Mouse (Mus musculus) kidney, postnatal 0 days (tissue): ENCODE data around the gene Pnldc1. TPM values are rescaled to one million over a fixed set of nuclear protein-coding genes. Genes with fewer than 3 reads are reported as not detected.

Experiments used
- ATAC-seq: fragments of 200-750 bp; cut with Nextera tagmentation; replicated peaks from 2 replicates; pipeline ENCODE4 v1.8.0; 2017; ENCODE audit warnings: low read depth, moderate number of reproducible peaks, moderate TSS enrichment, moderate library complexity; ENCODE audit not compliant: low FRiP score
- DNase-seq: peaks from one replicate; pipeline ENCODE4 v3.0.0-alpha.2; 2016; ENCODE audit warnings: low spot score
- H3K27ac ChIP-seq: fragments of 300-500 bp; sonication (generic); 2 replicates; pipeline ENCODE4 v1.5.1; 2014; ENCODE audit warnings: mild to moderate bottlenecking
- H3K27me3 ChIP-seq: fragments of 300-500 bp; sonication (generic); 2 replicates; pipeline ENCODE4 v1.6.1; 2014; ENCODE audit warnings: low read length, mixed read lengths; ENCODE audit not compliant: insufficient read depth
- H3K36me3 ChIP-seq: fragments of 300-500 bp; sonication (generic); 2 replicates; pipeline ENCODE4 v1.6.1; 2014; ENCODE audit warnings: low read length, mixed read lengths; ENCODE audit not compliant: insufficient read depth
- H3K4me1 ChIP-seq: fragments of 300-500 bp; sonication (generic); replicated peaks from 2 replicates; pipeline ENCODE4 v1.6.1; 2014; ENCODE audit warnings: antibody characterized with exemption, low read length, mixed read lengths; ENCODE audit not compliant: insufficient read depth
- H3K4me2 ChIP-seq: fragments of 300-500 bp; sonication (generic); 2 replicates; pipeline ENCODE4 v1.6.1; 2014; ENCODE audit warnings: mild to moderate bottlenecking, low read length, moderate library complexity, mixed read lengths
- H3K4me3 ChIP-seq: fragments of 300-500 bp; sonication (generic); replicated peaks from 2 replicates; pipeline ENCODE4 v1.5.1; 2014; ENCODE audit warnings: low read depth, low read length
- H3K9ac ChIP-seq: fragments of 300-500 bp; sonication (generic); 2 replicates; pipeline ENCODE4 v1.6.1; 2014; ENCODE audit warnings: low read depth, low read length
- H3K9me3 ChIP-seq: fragments of 300-500 bp; sonication (generic); replicated peaks from 2 replicates; pipeline ENCODE4 v1.6.1; 2016; ENCODE audit warnings: low read length, inconsistent platforms, mixed read lengths
- CTCF ChIP-seq: IDR thresholded peaks from 2 replicates; pipeline ENCODE4 v1.5.1; 2016; ENCODE audit warnings: antibody characterized with exemption, low read depth, mild to moderate bottlenecking, moderate library complexity
- WGBS: fragments of 180-500 bp; shearing (Covaris S2); extraction: QIAGEN DNeasy Blood & Tissue Kit; methylation state at CpG from one replicate; pipeline ENCODE4 v1.1.7; 2014; 5-methylcytosine and 5-hydroxymethylcytosine counted together
- polyA plus RNA-seq: library from polyadenylated mRNA; unstranded; fragments of >200 nt; fragmentation: Nextera tagmentation; extraction: Ambion mirVana; gene quantifications from 2 replicates; pipeline ENCODE4 v1.2.1, GENCODE M21; 2015

Gene Pnldc1
- polyA plus RNA-seq, 1 experiment from 2014 or later, result 0.59 TPM

DNA sequence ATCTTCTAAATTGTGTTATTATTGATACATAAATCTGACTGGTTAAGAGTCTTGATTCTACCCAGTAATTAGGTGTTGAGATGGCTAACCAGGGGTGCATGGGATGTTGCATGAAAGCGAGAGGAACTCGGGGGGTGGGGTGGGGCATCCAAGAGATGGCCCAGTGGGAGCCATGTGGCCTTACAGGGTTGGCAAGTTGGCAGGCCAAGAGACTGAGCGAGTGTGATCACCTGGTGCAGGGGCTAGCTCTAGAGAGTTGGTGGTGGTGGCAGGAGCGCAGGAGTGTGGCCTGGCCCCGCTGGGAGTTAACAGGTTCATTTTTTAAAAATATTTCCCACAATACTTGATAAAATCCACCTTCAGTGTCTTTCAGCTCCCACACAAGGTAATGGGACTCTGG, 12.4 kb downstream of the Pnldc1 start:
- DNase-seq, result no peak
- Histone ChIP-seq H3K27me3 (no peaks in the 10 kb centered on the region), H3K9me3 (no peaks in the 10 kb centered on the region), H3K9ac (no peak overlapping the region), H3K4me3 (no peak overlapping the region), H3K27ac (no peak overlapping the region), H3K4me1 (no peaks in the 10 kb centered on the region), H3K4me2 (no peak overlapping the region), H3K36me3 (peaks cover 4% of the 10 kb centered on the region; the same call in 1 of the 2 replicates)
- 83% methylated on average over 5 of the region's 5 CpGs for WGBS
- ATAC-seq, result no peak
- TF ChIP-seq CTCF, result no peak

DNA sequence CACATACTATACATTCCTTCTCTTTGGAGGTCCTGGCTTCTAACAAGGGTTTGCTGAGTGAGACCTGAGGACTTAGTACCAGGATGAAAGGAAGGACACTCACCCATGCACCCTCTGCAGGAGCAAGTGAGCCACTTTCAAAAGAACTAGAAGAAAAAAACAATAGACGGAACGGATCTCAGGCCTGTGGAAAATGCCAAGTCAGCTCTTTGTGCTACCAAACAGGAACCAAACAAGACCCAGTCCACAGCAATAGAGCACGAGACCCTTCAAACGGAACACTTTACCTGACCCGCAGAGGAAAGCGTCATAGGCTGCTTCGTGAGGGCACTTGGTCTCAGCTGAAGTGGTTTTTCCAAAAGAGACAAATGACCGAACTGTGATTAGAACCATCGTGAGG, 18.0 kb downstream of the Pnldc1 start:
- Histone ChIP-seq H3K27me3 (no peaks in the 10 kb centered on the region), H3K4me3 (no peak overlapping the region), H3K4me1 (no peaks in the 10 kb centered on the region), H3K9me3 (no peaks in the 10 kb centered on the region), H3K36me3 (no peaks in the 10 kb centered on the region), H3K27ac (no peak overlapping the region), H3K9ac (no peak overlapping the region), H3K4me2 (no peak overlapping the region)
- TF ChIP-seq CTCF, result no peak
- WGBS, result 89% methylated on average over 9 of the region's 9 CpGs
- DNase-seq, result no peak
- no peak for ATAC-seq

DNA sequence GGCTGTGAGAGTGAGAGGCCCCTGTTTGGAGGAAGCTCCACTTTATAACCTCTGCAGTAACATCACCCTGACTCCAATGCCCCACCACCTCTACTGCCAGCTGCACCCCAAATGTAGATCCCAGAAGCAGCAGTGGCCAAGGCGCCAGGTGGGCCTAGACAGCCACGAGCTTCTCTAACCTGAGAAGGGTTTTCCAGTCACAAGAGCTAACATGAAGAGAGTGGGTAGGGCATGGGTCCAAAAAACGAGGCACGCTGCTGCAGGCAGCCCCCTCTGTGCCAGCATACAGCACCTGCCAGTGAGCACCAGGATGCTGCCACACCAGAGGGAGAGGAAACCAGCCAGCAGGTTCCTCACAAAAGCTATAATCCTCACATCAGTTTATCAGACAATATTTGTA, 19.0 kb downstream of the Pnldc1 start:
- TF ChIP-seq CTCF, result no peak
- no peaks in the 10 kb centered on the region for H3K9me3 ChIP-seq
- H3K36me3 ChIP-seq, result no peaks in the 10 kb centered on the region
- H3K4me3 ChIP-seq, result no peak overlapping the region
- 93% methylated on average over 4 of the region's 4 CpGs for WGBS
- no peak overlapping the region for H3K4me2 ChIP-seq
- no peaks in the 10 kb centered on the region for H3K4me1 ChIP-seq
- H3K27ac ChIP-seq, result no peak overlapping the region
- ATAC-seq, result no peak
- no peak overlapping the region for H3K9ac ChIP-seq
- DNase-seq, result no peak
- no peaks in the 10 kb centered on the region for H3K27me3 ChIP-seq

DNA sequence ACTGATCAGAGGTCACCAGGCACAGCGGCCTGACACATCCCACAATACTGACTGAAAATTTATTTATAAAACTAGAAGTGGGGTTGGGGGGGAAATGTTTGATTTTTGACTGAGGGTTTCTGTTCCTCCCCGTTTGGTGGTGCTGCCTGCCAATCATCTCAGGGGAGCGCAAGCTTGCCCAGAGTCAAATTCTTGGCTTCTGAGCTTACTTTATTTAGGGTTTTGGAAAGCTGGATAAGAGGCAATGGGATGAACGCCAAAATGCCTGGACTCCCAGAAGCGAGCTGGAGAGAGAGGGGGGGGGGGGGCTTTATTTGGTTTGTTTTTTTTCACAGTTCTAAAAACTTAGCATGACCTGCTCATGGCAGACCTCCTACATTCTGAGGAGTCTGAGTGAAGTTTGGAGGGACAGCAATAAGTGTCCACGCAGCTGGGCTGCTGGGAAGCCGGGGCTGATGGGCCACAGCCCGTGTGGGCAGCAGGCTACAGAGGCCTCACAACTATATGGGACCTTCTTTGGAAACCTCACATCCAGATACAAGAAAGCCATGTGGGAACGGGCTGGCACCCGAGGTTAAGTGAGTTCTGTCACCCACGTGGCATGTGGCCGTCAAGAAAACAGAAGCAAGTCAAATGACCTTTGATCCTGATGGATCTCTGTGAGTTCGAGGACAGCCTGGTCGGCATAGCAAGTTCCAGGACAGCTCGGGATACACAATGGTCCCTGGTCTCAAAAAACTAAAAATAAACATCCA, 22.8 kb downstream of the Pnldc1 start:
- no peak for TF ChIP-seq CTCF
- no peak overlapping the region for H3K4me2 ChIP-seq
- H3K4me3 ChIP-seq, result no peak overlapping the region
- H3K4me1 ChIP-seq, result no peaks in the 10 kb centered on the region
- no peaks in the 10 kb centered on the region for H3K36me3 ChIP-seq
- no peak overlapping the region for H3K9ac ChIP-seq
- 62% methylated on average over 15 of the region's 15 CpGs for WGBS
- no peak for ATAC-seq
- DNase-seq, result peak; percentile 54
- H3K9me3 ChIP-seq, result no peaks in the 10 kb centered on the region
- H3K27ac ChIP-seq, result no peak overlapping the region
- H3K27me3 ChIP-seq, result no peaks in the 10 kb centered on the region

DNA sequence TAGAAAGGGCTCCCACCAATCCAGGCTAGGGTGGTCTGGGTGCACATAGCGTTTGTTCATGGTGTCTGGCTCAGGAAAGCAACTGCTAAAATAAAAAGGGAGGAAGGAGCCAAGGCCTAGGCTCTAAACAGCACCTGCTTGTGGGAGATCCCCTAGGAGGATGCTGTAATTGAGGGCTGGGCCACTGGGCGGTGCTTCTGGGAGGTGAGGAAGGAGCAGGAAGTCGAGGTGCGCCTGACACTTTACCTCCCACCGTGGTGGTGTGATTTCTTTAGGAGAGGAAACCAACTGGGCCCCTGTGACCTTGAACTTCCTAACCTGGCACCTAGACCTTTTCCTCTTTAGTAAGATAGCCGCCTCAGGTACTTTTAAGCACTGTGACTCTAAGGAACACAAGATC, 23.4 kb downstream of the Pnldc1 start:
- no peaks in the 10 kb centered on the region for H3K4me1 ChIP-seq
- no peak overlapping the region for H3K4me3 ChIP-seq
- WGBS, result 36% methylated on average over 6 of the region's 6 CpGs
- TF ChIP-seq CTCF, result no peak; the same call in 1 of the 2 replicates
- no peak overlapping the region for H3K9ac ChIP-seq
- H3K4me2 ChIP-seq, result no peak overlapping the region
- DNase-seq, result no peak
- no peaks in the 10 kb centered on the region for H3K36me3 ChIP-seq
- no peaks in the 10 kb centered on the region for H3K9me3 ChIP-seq
- no peak overlapping the region for H3K27ac ChIP-seq
- ATAC-seq, result no peak
- H3K27me3 ChIP-seq, result no peaks in the 10 kb centered on the region

DNA sequence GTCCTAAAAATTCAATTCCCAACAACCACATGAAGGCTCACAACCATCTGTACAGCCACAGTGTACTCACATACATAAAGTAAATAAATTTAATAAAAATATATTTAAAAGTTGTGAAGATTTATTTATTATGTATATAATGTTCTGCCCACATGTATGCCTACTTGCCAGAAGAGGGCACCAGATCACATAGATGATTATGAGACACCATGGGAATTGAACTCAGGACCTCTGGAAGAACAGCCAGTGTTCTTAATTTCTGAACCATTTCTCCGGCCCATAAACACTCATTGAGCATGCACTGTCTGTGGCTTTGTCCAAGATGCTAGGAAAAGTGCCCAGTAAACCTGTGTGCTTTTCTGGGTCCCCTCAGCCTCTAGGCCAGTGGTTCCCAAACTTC, 28.8 kb downstream of the Pnldc1 start:
- 90% methylated on average over 1 of the region's 1 CpGs for WGBS
- no peak for DNase-seq

More for the DNA sequence above, 28.8 kb downstream of the Pnldc1 start:
- Histone ChIP-seq H3K4me2 (no peak overlapping the region), H3K27me3 (no peaks in the 10 kb centered on the region), H3K9ac (no peak overlapping the region), H3K27ac (no peak overlapping the region), H3K4me1 (no peaks in the 10 kb centered on the region), H3K4me3 (no peak overlapping the region), H3K9me3 (no peaks in the 10 kb centered on the region), H3K36me3 (no peaks in the 10 kb centered on the region)
- no peak for ATAC-seq
- peak; percentile 29 for TF ChIP-seq CTCF
